Mouse (Mus musculus) liver, adult 2 months (tissue): ENCODE measurements at regions not wholly inside any gene's neighbourhood (a gene's known extent, or its start where the extent isn't known, plus 50 kb on each side); places are given as distances from the start of the nearest gene placed in this dataset.

Experiments used
- DNase-seq: peaks from one replicate; pipeline ENCODE4 v3.0.0-alpha.2; 2011; ENCODE audit warnings: low read depth, low spot score; ENCODE audit errors: extremely low read depth
- H3K27ac ChIP-seq: fragments of 200-500 bp; replicated peaks from 2 replicates; pipeline ENCODE4 v1.5.1; 2012; ENCODE audit warnings: low read depth, mild to moderate bottlenecking, control low read depth, inconsistent platforms, low read length; ENCODE audit not compliant: insufficient read depth
- H3K27me3 ChIP-seq: fragments of 200-500 bp; 2 replicates; pipeline ENCODE4 v1.6.1; 2012; ENCODE audit warnings: mild to moderate bottlenecking, moderate library complexity, low read length, inconsistent platforms; ENCODE audit not compliant: control insufficient read depth, insufficient read depth
- H3K36me3 ChIP-seq: fragments of 200-500 bp; 2 replicates; pipeline ENCODE4 v1.6.1; 2012; ENCODE audit warnings: low read length, inconsistent platforms; ENCODE audit not compliant: control insufficient read depth, insufficient read depth
- H3K4me1 ChIP-seq: fragments of 200-500 bp; 2 replicates; pipeline ENCODE4 v1.6.1; 2011; ENCODE audit warnings: low read length; ENCODE audit not compliant: control insufficient read depth, insufficient read depth
- H3K4me3 ChIP-seq: fragments of 200-500 bp; 2 replicates; pipeline ENCODE4 v1.5.1; 2011; ENCODE audit warnings: low read depth, mild to moderate bottlenecking, control low read depth, low read length, moderate library complexity; ENCODE audit not compliant: insufficient read depth
- H3K79me2 ChIP-seq: fragments of 200-500 bp; 2 replicates; pipeline ENCODE4 v1.6.1; 2012; ENCODE audit warnings: inconsistent platforms, mild to moderate bottlenecking, low read length, moderate library complexity; ENCODE audit not compliant: control insufficient read depth, insufficient read depth
- H3K9ac ChIP-seq: fragments of 200-500 bp; 2 replicates; pipeline ENCODE4 v1.6.1; 2012; ENCODE audit warnings: low read depth, mild to moderate bottlenecking, control low read depth, inconsistent platforms, low read length
- CTCF ChIP-seq: fragments of 200-500 bp; IDR thresholded peaks from 2 replicates; pipeline ENCODE4 v1.5.1; 2011; ENCODE audit warnings: low read depth, low read length, control low read depth
- POLR2A ChIP-seq: fragments of 200-500 bp; IDR thresholded peaks from 2 replicates; pipeline ENCODE4 v1.6.1; 2011; ENCODE audit warnings: low read length, control low read depth; ENCODE audit not compliant: insufficient read depth; ENCODE audit errors: extremely low read depth
- WGBS: fragments of 180-500 bp; shearing (Covaris S2); methylation state at CpG from one replicate; pipeline ENCODE4 v1.1.7; 2018; 5-methylcytosine and 5-hydroxymethylcytosine counted together

DNA sequence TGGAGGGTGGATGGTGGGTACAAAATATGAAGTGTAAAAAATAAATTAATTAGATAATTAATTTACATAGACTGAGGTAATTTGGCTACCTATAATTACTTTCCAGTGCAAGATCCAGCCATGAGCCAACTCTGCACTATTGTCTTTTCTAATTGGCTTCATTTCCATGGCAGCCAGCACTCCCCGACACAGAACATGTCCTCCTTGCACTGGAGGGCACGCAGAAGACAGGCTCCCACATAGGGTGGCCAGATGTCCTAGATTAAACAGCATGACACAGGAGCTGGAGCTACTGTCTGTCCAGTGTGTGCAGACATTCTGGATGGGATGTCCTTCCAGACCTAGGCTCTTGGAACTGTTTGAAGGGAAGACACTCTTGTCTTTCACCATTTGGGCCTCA lies 278.0 kb downstream of the Inhba start:
- no peak for DNase-seq
- H3K27ac ChIP-seq: no peak overlapping the region
- TF ChIP-seq POLR2A (no peak), CTCF (no peak)
- no peak overlapping the region for H3K9ac ChIP-seq
- no peak overlapping the region for H3K4me3 ChIP-seq
- 91% methylated on average over 2 of the region's 2 CpGs for WGBS
- H3K4me1 ChIP-seq: peaks cover 6% of the 10 kb centered on the region; the same call in 1 of the 2 replicates
- H3K27me3 ChIP-seq: no peaks in the 10 kb centered on the region
- no peaks in the 10 kb centered on the region for H3K79me2 ChIP-seq
- no peaks in the 10 kb centered on the region for H3K36me3 ChIP-seq

DNA sequence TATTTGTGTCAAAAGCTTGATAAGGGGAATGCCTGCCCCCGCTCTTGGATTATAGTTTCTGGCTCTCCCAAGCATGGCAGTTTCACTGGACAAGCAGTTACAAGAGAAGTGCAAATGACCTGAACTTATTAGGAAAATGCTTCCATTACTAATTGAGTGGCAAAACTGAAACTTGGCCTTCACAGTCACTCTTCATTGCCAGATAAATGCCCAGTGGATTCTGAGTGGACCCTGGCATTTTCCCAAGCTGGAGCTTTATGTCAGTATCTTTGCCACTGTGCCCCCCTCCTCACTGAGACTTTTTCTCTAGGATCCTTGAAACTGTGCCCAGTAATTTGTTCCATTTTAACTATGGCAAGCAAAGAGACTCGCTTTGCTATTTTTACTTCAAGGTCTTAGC lies 279.1 kb downstream of the Inhba start:
- H3K27ac ChIP-seq: peak overlapping the region; percentile 65

DNA sequence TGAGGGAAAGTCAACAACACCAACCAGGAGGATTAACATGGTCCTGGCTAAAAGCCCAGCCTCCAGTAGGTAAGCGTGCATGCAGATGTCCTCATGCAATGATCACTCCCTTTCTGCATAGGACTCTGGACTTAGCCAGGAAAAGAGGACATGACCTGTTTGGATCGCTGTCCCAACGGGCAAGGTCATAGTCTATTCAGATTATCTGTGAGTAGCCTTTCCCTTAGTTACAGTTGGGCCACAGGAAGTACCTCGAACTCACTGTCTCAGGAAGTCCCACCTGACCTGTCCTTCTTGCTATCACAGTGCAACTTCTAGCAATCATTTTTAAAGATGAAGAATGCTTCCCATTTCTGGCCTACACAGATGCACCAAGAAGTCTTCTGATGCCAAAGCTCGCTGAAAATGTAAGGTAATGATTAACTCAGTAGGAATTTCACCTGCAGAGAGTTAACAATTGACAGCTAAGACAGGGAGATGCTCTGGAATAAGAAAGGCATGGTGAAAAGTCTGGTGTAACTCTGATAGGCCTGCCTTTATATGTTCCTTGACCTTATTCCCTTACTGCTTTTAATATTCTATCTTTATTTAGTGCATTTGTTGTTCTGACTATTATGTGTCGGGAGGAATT lies 280.1 kb downstream of the Inhba start:
- Histone ChIP-seq H3K27ac (peak overlapping the region; percentile 86), H3K79me2 (no peaks in the 10 kb centered on the region; the same call in 1 of the 2 replicates), H3K36me3 (no peaks in the 10 kb centered on the region), H3K4me3 (peak overlapping the region; percentile 51), H3K27me3 (no peaks in the 10 kb centered on the region), H3K4me1 (peaks cover 6% of the 10 kb centered on the region; the same call in 1 of the 2 replicates), H3K9ac (no peak overlapping the region)
- 27% methylated on average over 6 of the region's 6 CpGs for WGBS
- TF ChIP-seq POLR2A (no peak), CTCF (no peak)
- DNase-seq: peak; percentile 100

More for the DNA sequence above, 279.1 kb downstream of the Inhba start:
- Histone ChIP-seq H3K36me3 (no peaks in the 10 kb centered on the region), H3K4me1 (peaks cover 6% of the 10 kb centered on the region; the same call in 1 of the 2 replicates), H3K27me3 (no peaks in the 10 kb centered on the region), H3K4me3 (no peak overlapping the region), H3K9ac (no peak overlapping the region), H3K79me2 (no peaks in the 10 kb centered on the region)
- TF ChIP-seq CTCF (no peak), POLR2A (no peak)
- 18% methylated on average over 2 of the region's 2 CpGs for WGBS
- peak; percentile 84 for DNase-seq

DNA sequence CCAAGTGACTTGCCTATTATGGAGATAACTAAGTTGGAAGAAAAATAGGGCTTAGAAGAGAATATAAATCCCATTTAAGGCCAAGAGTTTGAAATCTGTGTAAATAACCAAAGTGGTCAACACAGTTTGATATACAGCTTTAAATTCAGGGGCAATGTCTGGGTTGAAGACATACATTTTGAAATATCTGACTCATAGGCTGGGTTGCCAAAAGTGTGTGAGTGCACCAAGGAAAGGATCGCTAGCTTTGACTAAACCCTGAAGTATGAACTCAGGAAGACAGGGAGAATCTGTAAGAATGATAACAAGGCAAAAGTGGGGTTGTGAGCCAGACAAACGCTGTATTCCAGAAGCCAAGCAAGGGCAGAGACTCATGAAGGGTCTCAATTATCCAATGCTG lies 288.1 kb downstream of the Inhba start:
- WGBS: 91% methylated on average over 2 of the region's 2 CpGs

DNA sequence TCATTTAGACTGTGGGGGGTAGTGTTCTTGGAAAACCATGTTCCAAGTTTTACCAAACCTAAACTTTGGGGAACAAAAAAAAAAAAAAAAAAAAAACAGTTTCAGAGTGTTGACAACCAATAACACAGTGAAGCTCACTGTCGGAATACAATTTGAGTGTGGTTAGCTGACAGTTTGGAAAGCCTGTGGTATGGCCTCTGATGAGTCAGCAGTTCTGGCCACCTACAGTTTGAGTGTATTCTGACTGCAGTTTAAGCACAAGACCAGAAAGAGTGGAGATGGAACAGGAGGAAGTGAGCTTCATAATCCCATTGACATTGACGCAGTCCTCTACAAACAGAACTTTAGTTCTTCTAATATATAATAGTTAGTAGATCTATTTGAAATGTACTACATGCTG lies 303.0 kb downstream of the Inhba start:
- peaks cover 11% of the 10 kb centered on the region for H3K4me1 ChIP-seq
- H3K27me3 ChIP-seq: no peaks in the 10 kb centered on the region
- H3K79me2 ChIP-seq: no peaks in the 10 kb centered on the region
- no peaks in the 10 kb centered on the region for H3K36me3 ChIP-seq
- WGBS: 89% methylated on average over 2 of the region's 2 CpGs
- no peak overlapping the region for H3K4me3 ChIP-seq
- H3K27ac ChIP-seq: no peak overlapping the region
- no peak for DNase-seq
- H3K9ac ChIP-seq: no peak overlapping the region
- TF ChIP-seq POLR2A (no peak), CTCF (no peak)

More for the DNA sequence above, 288.1 kb downstream of the Inhba start:
- Histone ChIP-seq H3K9ac (no peak overlapping the region), H3K4me3 (no peak overlapping the region), H3K27ac (no peak overlapping the region), H3K27me3 (no peaks in the 10 kb centered on the region), H3K79me2 (no peaks in the 10 kb centered on the region; the same call in 1 of the 2 replicates), H3K4me1 (peaks cover 2% of the 10 kb centered on the region; the same call in 1 of the 2 replicates), H3K36me3 (no peaks in the 10 kb centered on the region)
- DNase-seq: no peak
- no peak for TF ChIP-seq CTCF

DNA sequence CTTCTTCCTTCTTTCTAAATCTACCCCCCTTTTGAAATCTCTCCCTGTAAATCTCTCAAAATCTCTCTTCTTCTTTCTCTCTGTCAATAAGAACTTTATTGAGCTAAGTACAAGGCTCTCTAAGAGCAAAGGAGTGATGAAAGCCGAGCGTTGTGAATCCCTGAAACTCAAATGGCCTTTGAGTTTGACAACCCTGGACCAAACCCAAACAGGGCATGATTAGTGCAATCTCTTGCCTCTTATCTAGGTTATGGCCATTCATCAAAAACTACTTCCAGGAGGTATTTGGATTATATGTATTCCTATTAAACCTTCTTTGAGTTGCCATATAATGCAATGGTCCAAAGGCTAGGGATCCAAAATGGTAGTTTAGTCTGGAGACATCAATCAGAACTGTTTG lies 304.0 kb downstream of the Inhba start:
- H3K79me2 ChIP-seq: no peaks in the 10 kb centered on the region
- DNase-seq: peak; percentile 89
- peaks cover 11% of the 10 kb centered on the region for H3K4me1 ChIP-seq
- no peaks in the 10 kb centered on the region for H3K36me3 ChIP-seq
- no peak overlapping the region for H3K4me3 ChIP-seq
- TF ChIP-seq POLR2A (no peak), CTCF (no peak)
- H3K27me3 ChIP-seq: no peaks in the 10 kb centered on the region
- H3K9ac ChIP-seq: no peak overlapping the region
- no peak overlapping the region for H3K27ac ChIP-seq
- WGBS: 24% methylated on average over 2 of the region's 2 CpGs
